Mouse (Mus musculus): ENCODE data around the gene Etl4.

DNA sequence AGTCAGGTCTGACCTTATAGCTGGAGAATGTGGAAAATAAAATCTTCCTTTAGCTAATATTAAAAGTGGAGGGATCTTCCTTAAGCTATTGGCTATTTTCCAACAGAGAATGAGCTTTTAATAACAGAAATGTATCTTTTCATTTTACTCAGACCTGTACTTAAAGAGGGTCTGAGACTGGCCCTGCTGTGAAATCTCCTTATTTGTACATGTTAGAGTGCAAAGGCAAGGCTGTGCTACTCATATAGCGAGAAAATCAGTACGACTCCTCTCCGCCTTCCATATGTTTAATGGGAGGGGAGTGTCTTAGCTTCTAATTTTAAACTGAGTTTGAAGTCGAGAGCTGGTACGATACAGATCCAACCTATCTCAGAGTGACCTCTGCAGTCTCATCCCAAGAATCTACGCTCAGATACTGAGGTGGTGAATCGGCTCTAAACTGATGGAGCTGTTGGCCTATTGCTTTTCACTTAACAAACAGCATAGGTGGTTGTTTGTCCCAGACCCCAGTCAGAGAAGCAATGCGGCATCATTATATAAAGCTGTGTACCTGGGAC lies 719.7 kb downstream of the Etl4 start:
- no peak for TF ChIP-seq CTCF (IDR thresholded peaks at IDR 0.05)
- no peak for TF ChIP-seq EP300 (IDR thresholded peaks at IDR 0.05)

Data from lung, postnatal 0 days (tissue).